Mouse (Mus musculus) thymus, postnatal 4 days (tissue): ENCODE data around the gene Hcrtr2.

Experiments used
- DNase-seq: peaks from one replicate; pipeline ENCODE4 v3.0.0; 2021

Hcrtr2 gene

DNA sequence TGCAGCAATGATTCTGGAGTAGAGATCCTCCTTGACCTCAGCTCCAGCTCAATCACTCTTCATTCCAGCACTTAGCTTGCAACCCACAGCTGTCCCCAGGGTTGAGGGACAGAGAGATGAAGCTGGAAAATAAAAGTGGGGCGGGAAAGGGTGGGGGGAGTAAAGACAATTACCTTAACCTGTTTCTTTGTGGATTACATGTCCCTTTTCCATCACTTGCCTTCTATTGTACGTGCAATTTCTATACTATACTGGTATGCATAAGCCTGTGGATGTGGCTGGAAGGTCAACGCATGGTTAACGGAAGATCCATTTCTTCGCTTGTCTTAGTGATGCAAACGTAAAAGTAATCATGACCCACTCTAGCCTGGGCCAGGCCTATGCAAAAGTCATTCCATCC lies at the start of gene Hcrtr2:
Gene Hcrtr2 (minus strand): TSS at position 101 of the 400 bp plus-strand sequence.
- no peak for DNase-seq

DNA sequence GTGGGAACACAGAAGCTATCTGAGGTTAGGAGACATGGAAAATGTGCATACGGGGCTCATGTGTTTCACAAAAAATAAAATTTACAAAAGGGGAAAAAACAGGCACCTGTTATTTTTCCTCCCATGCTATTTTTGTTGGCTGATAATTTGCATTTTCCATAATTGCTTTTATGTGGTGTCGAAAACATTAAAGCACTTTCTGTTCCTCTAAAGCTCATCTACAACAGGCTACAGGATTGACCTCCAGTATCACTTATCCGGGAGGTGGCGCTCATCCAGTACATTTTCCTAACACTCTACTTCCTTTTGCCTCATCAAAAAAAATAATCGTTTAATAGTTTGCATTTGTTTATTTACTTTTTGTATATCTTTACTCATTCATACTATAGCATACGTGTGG lies 41.2 kb upstream of the Hcrtr2 start:
- no peak for DNase-seq

DNA sequence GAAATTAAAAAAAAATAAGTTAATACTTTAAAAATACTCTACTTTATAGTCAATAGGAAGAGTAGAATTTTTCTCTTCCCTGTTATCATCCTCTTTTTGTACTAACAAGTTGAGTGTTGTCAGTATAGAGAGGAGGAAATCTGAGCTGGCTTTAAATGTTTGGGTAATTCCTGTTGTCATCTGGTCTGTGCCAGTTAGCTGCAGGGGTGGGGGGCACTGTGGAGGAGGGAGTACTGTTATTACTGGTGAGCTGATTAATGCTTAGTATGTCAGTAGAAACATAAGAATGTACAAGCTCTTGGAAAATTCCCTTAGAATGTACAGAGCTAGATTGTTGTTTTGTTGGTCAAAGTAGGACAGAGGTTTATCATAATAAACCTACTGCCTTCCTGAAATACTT lies 36.7 kb upstream of the Hcrtr2 start:
- DNase-seq = no peak

DNA sequence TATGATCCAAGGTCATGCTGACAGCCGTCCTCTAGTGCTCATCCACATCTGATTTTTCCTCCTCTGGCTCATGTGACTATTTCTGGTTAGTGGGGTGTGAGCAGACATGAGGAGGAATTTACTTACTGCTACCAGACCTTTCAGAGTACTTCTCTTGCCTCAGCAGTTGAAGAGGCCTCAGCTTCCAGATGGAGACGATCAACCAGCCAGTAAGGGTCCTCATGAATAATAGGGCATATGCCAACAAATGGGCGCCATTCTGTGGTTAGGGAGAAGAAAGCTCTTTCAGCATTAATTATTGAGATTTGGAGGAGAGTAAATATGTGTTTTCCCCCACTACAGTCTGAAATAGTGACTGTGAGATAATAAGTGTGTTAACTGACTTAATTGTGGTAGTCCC lies 28.7 kb upstream of the Hcrtr2 start:
- DNase-seq = no peak

- DNase-seq = no peak
Measured at GRCm38 (mm10) chr9:76347298-76347697, 23.6 kb upstream of the Hcrtr2 start.

GRCm38 (mm10) chr9:76331081-76331480 lies 7.4 kb upstream of the Hcrtr2 start:
- DNase-seq = no peak

DNA sequence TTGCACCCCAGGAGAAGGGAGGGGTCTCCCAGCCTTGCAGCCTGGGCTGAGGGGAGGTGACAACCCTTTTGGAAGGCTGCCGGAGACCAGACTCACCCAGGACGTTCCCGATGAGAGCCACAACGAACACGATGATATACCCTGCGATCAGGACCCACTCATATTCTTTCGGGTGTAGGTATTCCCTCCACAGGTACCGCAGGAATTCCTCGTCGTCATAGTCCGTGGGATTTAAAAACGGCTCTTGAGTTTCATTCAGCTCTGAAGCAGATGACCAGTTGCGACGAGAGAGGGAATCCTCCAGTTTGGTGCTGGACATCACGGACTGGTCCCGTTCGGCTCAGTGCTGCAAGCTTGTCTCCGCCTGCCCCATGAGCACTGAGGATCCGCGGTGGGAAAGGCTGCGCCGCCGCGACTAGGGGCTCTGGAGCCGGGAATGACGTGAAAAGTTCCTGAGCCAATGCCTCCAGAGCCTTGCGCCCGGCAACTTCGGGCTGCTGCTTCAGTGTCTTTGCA lies 412 bp downstream of the Hcrtr2 start:
- no peak for DNase-seq

GRCm38 (mm10) chr9:76322122-76323052 lies 1.3 kb downstream of the Hcrtr2 start:
- no peak for DNase-seq

GRCm38 (mm10) chr9:76321589-76321988 lies 2.1 kb downstream of the Hcrtr2 start:
- no peak for DNase-seq

DNA sequence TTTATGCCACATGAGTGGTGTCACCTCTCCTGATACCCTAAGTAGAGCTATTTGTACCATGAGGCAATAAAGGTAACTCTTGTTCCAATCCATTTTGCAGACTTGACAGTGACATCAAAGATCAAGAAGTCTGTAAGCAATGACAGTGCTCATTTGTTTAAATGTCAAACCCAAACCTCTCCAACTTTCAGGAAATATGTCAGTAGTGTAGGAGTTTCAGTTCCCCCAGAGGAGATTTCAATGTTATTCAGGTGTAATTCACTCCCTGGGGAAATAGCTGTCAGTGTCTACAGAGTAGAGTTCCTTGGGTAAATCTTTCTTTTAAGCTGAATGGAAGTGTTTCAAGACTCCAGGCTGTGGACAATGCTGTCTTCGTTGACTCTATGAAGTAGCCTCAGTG lies 2.9 kb downstream of the Hcrtr2 start:
- DNase-seq = no peak

DNA sequence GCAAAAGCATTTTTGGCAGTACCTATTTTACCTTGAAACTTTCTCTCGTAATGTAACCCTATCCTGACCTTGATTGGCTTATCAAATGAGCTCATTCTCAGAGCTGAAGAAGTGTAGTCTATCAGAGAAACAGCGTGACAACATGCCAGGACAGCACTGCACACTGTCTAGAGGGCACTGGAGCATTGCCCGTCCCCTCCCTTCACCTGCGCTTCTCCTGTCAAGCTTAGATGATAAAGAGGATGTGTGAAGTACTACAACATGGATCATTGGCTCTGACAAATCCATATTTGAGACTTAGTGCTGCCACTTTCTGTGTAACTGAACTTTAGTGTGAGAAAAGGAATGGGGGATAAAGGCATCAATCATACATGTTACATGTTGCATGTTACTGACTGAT lies 5.4 kb downstream of the Hcrtr2 start:
- DNase-seq = no peak

- no peak for DNase-seq
Measured at GRCm38 (mm10) chr9:76315096-76315495, 8.6 kb downstream of the Hcrtr2 start.

DNA sequence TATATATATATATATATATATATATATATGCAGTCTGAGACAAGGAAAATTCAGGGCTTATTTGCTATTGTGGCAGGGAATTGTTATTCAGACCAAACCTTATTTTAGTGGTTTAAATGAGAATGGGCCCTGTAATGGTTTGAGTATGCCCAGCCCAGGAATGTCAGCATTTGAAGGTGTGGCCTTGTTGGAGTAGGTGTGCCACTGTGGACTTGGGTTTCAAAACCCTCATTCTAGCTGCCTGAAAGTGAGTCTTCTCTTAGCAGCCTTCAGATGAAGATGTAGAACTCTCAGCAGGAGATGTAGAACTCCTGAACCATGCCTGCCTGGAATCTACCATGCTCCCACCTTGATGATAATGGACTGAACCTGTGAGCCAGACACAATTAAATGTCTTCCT lies 9.7 kb downstream of the Hcrtr2 start:
- no peak for DNase-seq

GRCm38 (mm10) chr9:76312221-76312620 lies 11.4 kb downstream of the Hcrtr2 start:
- no peak for DNase-seq

GRCm38 (mm10) chr9:76291384-76291783 lies 32.3 kb downstream of the Hcrtr2 start:
- DNase-seq = no peak

DNA sequence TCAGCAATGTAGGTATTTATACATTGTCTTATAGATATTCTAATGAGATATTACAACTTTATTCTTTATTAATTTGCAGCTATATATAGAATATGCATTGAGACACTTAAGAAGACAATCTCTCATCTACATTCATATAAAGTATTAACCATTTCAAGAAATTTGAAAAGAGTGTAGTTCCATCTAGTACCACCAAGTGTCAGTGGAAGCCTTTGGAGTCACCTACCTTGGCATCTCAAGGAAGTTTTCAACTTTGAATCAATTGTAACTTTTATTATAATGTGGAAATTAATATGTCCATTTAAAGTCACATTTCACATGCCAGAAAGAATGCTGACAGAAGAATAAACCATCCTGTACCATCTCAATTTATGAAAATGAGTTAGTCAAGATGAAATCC lies 52.8 kb downstream of the Hcrtr2 start:
- no peak for DNase-seq

GRCm38 (mm10) chr9:76257731-76258130 lies 65.9 kb downstream of the Hcrtr2 start:
- DNase-seq = no peak

DNA sequence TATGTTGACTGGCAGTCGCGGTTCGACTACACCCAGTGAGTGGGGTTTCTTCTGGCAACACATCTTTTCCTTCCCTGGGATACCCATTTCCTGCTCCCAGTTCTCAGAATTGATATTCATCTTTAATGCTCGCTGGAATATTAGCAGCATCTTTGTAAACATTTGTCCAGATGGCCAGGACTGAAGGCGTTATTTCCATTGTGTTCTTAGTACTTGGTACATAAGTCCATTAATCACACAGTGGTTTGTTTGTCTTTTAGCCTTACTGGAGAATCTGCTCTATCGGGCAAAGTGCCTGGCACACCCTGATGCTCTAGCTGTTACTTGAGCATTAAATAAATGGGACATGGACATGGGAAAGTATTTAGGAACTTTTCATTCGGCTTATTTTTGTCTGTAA lies 71.1 kb downstream of the Hcrtr2 start:
- no peak for DNase-seq

DNA sequence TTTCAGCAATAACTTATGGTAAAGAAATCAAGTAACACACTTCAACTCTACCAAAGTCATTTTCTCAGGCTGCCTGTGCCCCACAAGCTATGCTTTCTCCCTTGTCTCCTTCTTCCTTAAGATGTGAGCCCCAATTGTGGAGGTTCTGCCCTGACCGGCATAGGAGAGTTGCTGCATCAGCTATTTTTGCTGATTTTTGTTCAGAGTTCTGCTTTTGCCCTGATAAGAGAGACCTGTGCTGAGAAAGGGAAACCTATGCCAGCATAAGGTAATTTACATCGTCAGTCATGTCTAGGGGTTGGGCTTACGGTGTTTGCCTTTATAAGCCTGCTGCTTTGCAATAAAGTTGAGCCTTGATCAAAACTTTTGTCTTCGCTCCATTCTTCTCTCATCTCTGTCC lies 71.5 kb downstream of the Hcrtr2 start:
- DNase-seq = no peak

GRCm38 (mm10) chr9:76242322-76242721 lies 81.3 kb downstream of the Hcrtr2 start:
- no peak for DNase-seq

GRCm38 (mm10) chr9:76237946-76238345 lies 85.7 kb downstream of the Hcrtr2 start:
- no peak for DNase-seq

DNA sequence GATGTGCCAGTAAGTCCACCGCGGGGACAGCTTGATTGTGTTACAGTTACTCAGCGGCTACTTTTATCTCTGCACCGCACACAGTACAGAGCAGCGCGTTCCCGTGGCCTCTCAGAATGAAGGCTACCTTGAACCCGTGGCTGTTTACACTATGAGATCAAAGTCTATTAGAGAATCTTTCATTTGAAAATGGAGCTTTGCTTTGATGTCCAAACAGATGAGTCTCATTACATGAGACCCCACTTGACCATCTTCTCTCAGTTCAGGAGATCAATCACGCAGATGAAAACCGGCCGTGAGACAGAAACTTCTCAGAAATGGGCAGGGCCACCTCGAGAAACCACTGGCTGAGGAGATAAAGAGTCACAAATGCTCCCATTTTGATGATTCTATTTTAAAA lies 86.4 kb downstream of the Hcrtr2 start:
- DNase-seq = no peak

- DNase-seq = peak; percentile 59
Measured at GRCm38 (mm10) chr9:76236626-76237025, 87.0 kb downstream of the Hcrtr2 start.

GRCm38 (mm10) chr9:76235945-76236503 lies 87.6 kb downstream of the Hcrtr2 start:
- DNase-seq = peak; percentile 44
